Mouse (Mus musculus) CD4-positive, CD25-positive, alpha-beta regulatory T cell, adult 9 weeks (primary cell): ENCODE results near the gene Plxna2. TPM values are rescaled to one million over a fixed set of nuclear protein-coding genes. Genes with fewer than 3 reads are reported as not detected.

ENCODE experiments used
- polyA plus RNA-seq: library from polyadenylated mRNA; unstranded; fragments of 100-300 nt; shearing (Covaris generic); gene quantifications from one replicate; pipeline ENCODE4 v1.2.1, GENCODE M21; 2017

Gene Plxna2
- not detected for polyA plus RNA-seq

GRCm38 (mm10) chr1:194617918-194618317 lies at the start of gene Plxna2:
Gene Plxna2, plus strand, starts transcription at chr1:194618218.

